Mouse (Mus musculus) frontal cortex, postnatal 25 days (tissue): ENCODE data around the gene Srpk3.
"Not testable (repeated sequence)": the region's sequence is repeated elsewhere in the genome, so short reads cannot be mapped to it uniquely, and the experiment has no call there.

Source experiments
- DNase-seq, 2 experiments: peaks; one replicate each; pipeline ENCODE4 v3.0.0; 2022; ENCODE audit warnings: low spot score in 2 of 2

Gene Srpk3

GRCm38 (mm10) chrX:73774168-73774760 lies at the start of gene Srpk3:
Gene Srpk3, plus strand, starts transcription at chrX:73774405.
- no peak for DNase-seq

- no peak for DNase-seq
These were observed 43.3 kb upstream of the Srpk3 start for GRCm38 (mm10) chrX:73730908-73731307.

- DNase-seq = no peak
These were observed 36.0 kb upstream of the Srpk3 start for GRCm38 (mm10) chrX:73738155-73738554.

GRCm38 (mm10) chrX:73739151-73739550 lies 35.1 kb upstream of the Srpk3 start:
- no peak for DNase-seq

- DNase-seq = not testable (repeated sequence)
These were observed 34.4 kb upstream of the Srpk3 start for GRCm38 (mm10) chrX:73739841-73740240.

GRCm38 (mm10) chrX:73744774-73745481 lies 29.3 kb upstream of the Srpk3 start:
- DNase-seq = no peak

GRCm38 (mm10) chrX:73748977-73749376 lies 25.2 kb upstream of the Srpk3 start:
- no peak for DNase-seq

GRCm38 (mm10) chrX:73756334-73757140 lies 17.7 kb upstream of the Srpk3 start, which contains the start of gene Plxnb3:
Gene Plxnb3, plus strand, starts transcription at chrX:73757090.
- no peak for DNase-seq

- DNase-seq = no peak
These were observed 15.5 kb upstream of the Srpk3 start for GRCm38 (mm10) chrX:73758611-73759290.

GRCm38 (mm10) chrX:73765311-73765710 lies 8.9 kb upstream of the Srpk3 start:
- no peak for DNase-seq

GRCm38 (mm10) chrX:73767267-73767666 lies 6.9 kb upstream of the Srpk3 start:
- DNase-seq = no peak

- no peak for DNase-seq
These were observed 738 bp downstream of the Srpk3 start for GRCm38 (mm10) chrX:73774802-73775483.

GRCm38 (mm10) chrX:73782227-73782626 lies 8.0 kb downstream of the Srpk3 start:
- DNase-seq = no peak

GRCm38 (mm10) chrX:73785666-73786065 lies 11.5 kb downstream of the Srpk3 start:
- no peak for DNase-seq

GRCm38 (mm10) chrX:73786364-73787224 lies 12.4 kb downstream of the Srpk3 start, which contains the start of the genes Idh3g and Ssr4:
Gene Idh3g, minus strand, starts transcription at chrX:73786897.
Gene Ssr4, plus strand, starts transcription at chrX:73787028.
- DNase-seq = peak; percentile 85

- DNase-seq = no peak
These were observed 13.0 kb downstream of the Srpk3 start for GRCm38 (mm10) chrX:73787225-73787558.

GRCm38 (mm10) chrX:73788501-73788900 lies 14.3 kb downstream of the Srpk3 start:
- DNase-seq = no peak

- no peak for DNase-seq
These were observed 18.8 kb downstream of the Srpk3 start for GRCm38 (mm10) chrX:73793039-73793438.

GRCm38 (mm10) chrX:73793505-73793904 lies 19.3 kb downstream of the Srpk3 start:
- no peak for DNase-seq

GRCm38 (mm10) chrX:73797511-73797910 lies 23.3 kb downstream of the Srpk3 start:
- DNase-seq = no peak
